Mouse (Mus musculus): ENCODE results near the gene Sgms2. TPM values are rescaled to one million over a fixed set of nuclear protein-coding genes. Genes with fewer than 3 reads are reported as not detected.

Sgms2 gene
- total and polyA plus RNA-seq, 2 experiments from 2014 or later: 2.1 to 4.4 TPM

GRCm38 (mm10) chr3:131465536-131466260, 25.5 kb downstream of the Sgms2 start:
- H3K4me1 ChIP-seq (ENCODE audit: insufficient read depth): no peaks in the 10 kb centered on the region
- H3K4me2 ChIP-seq (ENCODE audit: low read depth): no peak overlapping the region
- H3K27me3 ChIP-seq (ENCODE audit: insufficient read depth, low read length): no peaks in the 10 kb centered on the region
- H3K27ac ChIP-seq (ENCODE audit: low read depth, low read length): no peak overlapping the region
- no peak overlapping the region for H3K9ac ChIP-seq
- no peak overlapping the region for H3K4me3 ChIP-seq (ENCODE audit: low read depth, low read length)
- DNase-seq (no peak), ATAC-seq (no peak)
- 89% methylated on average over 3 of the region's 3 CpGs for WGBS
- TF ChIP-seq CTCF (IDR thresholded peaks at IDR 0.05; ENCODE audit: low read depth): no peak
- H3K9me3 ChIP-seq (ENCODE audit: low read length): no peaks in the 10 kb centered on the region
- no peaks in the 10 kb centered on the region for H3K36me3 ChIP-seq (ENCODE audit: insufficient read depth)

GRCm38 (mm10) chr3:131372996-131373395, 118.2 kb downstream of the Sgms2 start:
- Histone ChIP-seq H3K27me3 (ENCODE audit: insufficient read depth, low read length) (no peaks in the 10 kb centered on the region), H3K4me3 (ENCODE audit: low read depth, low read length) (no peak overlapping the region), H3K9ac (no peak overlapping the region), H3K4me1 (ENCODE audit: insufficient read depth) (no peaks in the 10 kb centered on the region), H3K36me3 (ENCODE audit: insufficient read depth) (no peaks in the 10 kb centered on the region), H3K27ac (ENCODE audit: low read depth, low read length) (no peak overlapping the region), H3K9me3 (ENCODE audit: low read length) (no peaks in the 10 kb centered on the region), H3K4me2 (ENCODE audit: low read depth) (no peak overlapping the region)
- ATAC-seq (no peak), DNase-seq (no peak)
- no peak for TF ChIP-seq CTCF (IDR thresholded peaks at IDR 0.05; ENCODE audit: low read depth)
- 85% methylated on average over 7 of the region's 7 CpGs for WGBS

- Histone ChIP-seq H3K4me2 (ENCODE audit: low read depth) (no peak overlapping the region), H3K9ac (no peak overlapping the region), H3K4me3 (ENCODE audit: low read depth, low read length) (no peak overlapping the region), H3K4me1 (ENCODE audit: insufficient read depth) (no peaks in the 10 kb centered on the region), H3K27ac (ENCODE audit: low read depth, low read length) (no peak overlapping the region), H3K9me3 (ENCODE audit: low read length) (no peaks in the 10 kb centered on the region), H3K27me3 (ENCODE audit: insufficient read depth, low read length) (no peaks in the 10 kb centered on the region), H3K36me3 (ENCODE audit: insufficient read depth) (no peaks in the 10 kb centered on the region)
- no peak for TF ChIP-seq CTCF (IDR thresholded peaks at IDR 0.05; ENCODE audit: low read depth)
- DNase-seq: no peak
- 94% methylated on average over 8 of the region's 8 CpGs for WGBS
- ATAC-seq: no peak
Measured at GRCm38 (mm10) chr3:131368678-131369077, 122.5 kb downstream of the Sgms2 start.

GRCm38 (mm10) chr3:131367452-131367851, 123.8 kb downstream of the Sgms2 start:
- no peaks in the 10 kb centered on the region for H3K27me3 ChIP-seq (ENCODE audit: insufficient read depth, low read length)
- no peaks in the 10 kb centered on the region for H3K9me3 ChIP-seq (ENCODE audit: low read length)
- no peak overlapping the region for H3K9ac ChIP-seq
- H3K4me3 ChIP-seq (ENCODE audit: low read depth, low read length): no peak overlapping the region
- no peaks in the 10 kb centered on the region for H3K36me3 ChIP-seq (ENCODE audit: insufficient read depth)
- 96% methylated on average over 4 of the region's 4 CpGs for WGBS
- H3K4me1 ChIP-seq (ENCODE audit: insufficient read depth): no peaks in the 10 kb centered on the region
- H3K27ac ChIP-seq (ENCODE audit: low read depth, low read length): no peak overlapping the region
- DNase-seq (no peak), ATAC-seq (no peak)
- no peak for TF ChIP-seq CTCF (IDR thresholded peaks at IDR 0.05; ENCODE audit: low read depth)
- no peak overlapping the region for H3K4me2 ChIP-seq (ENCODE audit: low read depth)

- Histone ChIP-seq H3K27me3 (ENCODE audit: insufficient read depth, low read length) (no peaks in the 10 kb centered on the region), H3K27ac (ENCODE audit: low read depth, low read length) (no peak overlapping the region), H3K36me3 (ENCODE audit: insufficient read depth) (no peaks in the 10 kb centered on the region), H3K4me1 (ENCODE audit: insufficient read depth) (no peaks in the 10 kb centered on the region), H3K9ac (no peak overlapping the region), H3K4me3 (ENCODE audit: low read depth, low read length) (no peak overlapping the region), H3K9me3 (ENCODE audit: low read length) (no peaks in the 10 kb centered on the region), H3K4me2 (ENCODE audit: low read depth) (no peak overlapping the region)
- 65% methylated on average over 23 of the region's 23 CpGs for WGBS
- TF ChIP-seq CTCF (IDR thresholded peaks at IDR 0.05; ENCODE audit: low read depth): no peak
- no peak for ATAC-seq
- DNase-seq: no peak
Measured at GRCm38 (mm10) chr3:131364632-131365446, 126.4 kb downstream of the Sgms2 start.

- H3K27ac ChIP-seq (ENCODE audit: low read depth, low read length): no peak overlapping the region
- no peak for DNase-seq
- TF ChIP-seq CTCF (IDR thresholded peaks at IDR 0.05; ENCODE audit: low read depth): no peak
- no peaks in the 10 kb centered on the region for H3K9me3 ChIP-seq (ENCODE audit: low read length)
- H3K9ac ChIP-seq: no peak overlapping the region
- H3K4me2 ChIP-seq (ENCODE audit: low read depth): no peak overlapping the region
- 78% methylated on average over 8 of the region's 8 CpGs for WGBS
- no peaks in the 10 kb centered on the region for H3K4me1 ChIP-seq (ENCODE audit: insufficient read depth)
- no peak overlapping the region for H3K4me3 ChIP-seq (ENCODE audit: low read depth, low read length)
- no peaks in the 10 kb centered on the region for H3K36me3 ChIP-seq (ENCODE audit: insufficient read depth)
- ATAC-seq: no peak
- H3K27me3 ChIP-seq (ENCODE audit: insufficient read depth, low read length): no peaks in the 10 kb centered on the region
Measured at GRCm38 (mm10) chr3:131364194-131364593, 127.0 kb downstream of the Sgms2 start.

GRCm38 (mm10) chr3:131363602-131364001, 127.6 kb downstream of the Sgms2 start:
- Histone ChIP-seq H3K36me3 (ENCODE audit: insufficient read depth) (no peaks in the 10 kb centered on the region), H3K27me3 (ENCODE audit: insufficient read depth, low read length) (no peaks in the 10 kb centered on the region), H3K4me3 (ENCODE audit: low read depth, low read length) (no peak overlapping the region), H3K9ac (no peak overlapping the region), H3K27ac (ENCODE audit: low read depth, low read length) (no peak overlapping the region), H3K9me3 (ENCODE audit: low read length) (no peaks in the 10 kb centered on the region), H3K4me1 (ENCODE audit: insufficient read depth) (no peaks in the 10 kb centered on the region), H3K4me2 (ENCODE audit: low read depth) (no peak overlapping the region)
- DNase-seq (no peak), ATAC-seq (no peak)
- no peak for TF ChIP-seq CTCF (IDR thresholded peaks at IDR 0.05; ENCODE audit: low read depth)
- 85% methylated on average over 14 of the region's 14 CpGs for whole genome bisulfite sequencing
